Mouse (Mus musculus): Measurements from ENCODE around the gene Ubr4.
"Not testable (repeated sequence)": the region's sequence is repeated elsewhere in the genome, so short reads cannot be mapped to it uniquely, and the experiment has no call there.

Gene Ubr4

DNA sequence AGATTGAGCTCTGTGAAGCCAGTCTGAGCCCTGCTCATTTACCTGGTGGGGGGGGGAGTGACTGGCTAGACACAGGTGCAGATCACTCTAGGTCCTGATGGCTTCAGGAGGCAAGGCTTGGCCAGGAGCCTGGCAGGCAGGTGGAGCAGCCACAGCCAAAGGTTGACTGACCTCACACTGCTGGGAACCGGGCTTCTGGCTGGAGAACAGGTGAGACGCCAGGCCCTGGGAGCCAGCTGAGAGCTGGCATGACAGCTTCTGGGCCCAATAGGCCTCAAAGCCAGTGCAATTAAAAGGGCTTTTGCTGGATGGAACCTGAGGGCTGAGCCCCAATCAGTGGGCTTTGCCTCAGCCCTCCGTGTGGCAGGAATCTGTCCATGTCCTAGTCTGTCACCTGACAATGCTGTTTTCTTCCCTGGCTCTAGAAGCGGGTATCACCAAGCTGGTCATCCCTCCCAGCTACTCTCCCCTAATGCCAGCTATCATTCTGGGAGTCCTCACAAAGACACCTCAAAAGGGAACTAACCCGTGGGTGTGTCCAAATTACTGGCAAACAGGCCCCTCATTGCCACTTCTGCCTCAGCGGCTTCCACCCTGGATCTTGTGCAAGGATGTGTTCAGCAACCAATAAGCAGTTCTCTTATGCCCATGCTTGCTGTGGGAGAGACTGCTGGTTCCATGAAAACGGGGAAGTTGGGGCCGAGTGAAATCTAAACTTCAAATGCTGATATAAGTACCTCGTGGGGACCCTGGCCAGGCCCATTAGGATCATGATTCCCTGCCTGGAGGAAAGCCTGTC is 141.0 kb downstream of the Ubr4 start:
- peaks cover 5% of the 10 kb centered on the region; the same call in 1 of the 2 replicates for H3K36me3 ChIP-seq (ENCODE audit: control insufficient read depth, insufficient read depth, low read length, poor library complexity, severe bottlenecking)
- no peak for DNase-seq (ENCODE audit: low read depth, low spot score)
- H3K27me3 ChIP-seq (ENCODE audit: control insufficient read depth, insufficient read depth, low read length, poor library complexity, severe bottlenecking): no peaks in the 10 kb centered on the region

DNA sequence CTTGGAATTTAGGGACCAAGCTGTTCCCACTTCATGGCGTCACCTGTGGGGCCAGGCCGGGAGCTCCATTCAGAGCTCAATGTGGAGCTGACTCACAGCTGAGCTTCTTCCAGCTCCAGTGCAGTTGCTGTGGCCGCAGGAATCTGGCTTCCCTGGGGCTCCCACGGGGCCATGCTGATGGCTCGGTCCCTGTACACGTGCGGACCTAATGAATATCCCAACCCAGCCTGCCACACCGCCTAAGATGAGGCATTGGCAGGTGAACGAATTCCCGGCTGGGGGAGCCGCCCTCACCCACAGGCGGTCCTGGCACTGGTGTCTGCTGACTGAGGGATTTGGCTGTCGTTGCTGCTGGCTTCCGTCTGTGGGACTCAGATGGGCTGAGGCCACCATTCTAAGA is 148.4 kb downstream of the Ubr4 start:
- H3K27me3 ChIP-seq (ENCODE audit: control insufficient read depth, insufficient read depth, low read length, poor library complexity, severe bottlenecking): no peaks in the 10 kb centered on the region
- H3K36me3 ChIP-seq (ENCODE audit: control insufficient read depth, insufficient read depth, low read length, poor library complexity, severe bottlenecking): no peaks in the 10 kb centered on the region
- no peak for DNase-seq (ENCODE audit: low read depth, low spot score)

DNA sequence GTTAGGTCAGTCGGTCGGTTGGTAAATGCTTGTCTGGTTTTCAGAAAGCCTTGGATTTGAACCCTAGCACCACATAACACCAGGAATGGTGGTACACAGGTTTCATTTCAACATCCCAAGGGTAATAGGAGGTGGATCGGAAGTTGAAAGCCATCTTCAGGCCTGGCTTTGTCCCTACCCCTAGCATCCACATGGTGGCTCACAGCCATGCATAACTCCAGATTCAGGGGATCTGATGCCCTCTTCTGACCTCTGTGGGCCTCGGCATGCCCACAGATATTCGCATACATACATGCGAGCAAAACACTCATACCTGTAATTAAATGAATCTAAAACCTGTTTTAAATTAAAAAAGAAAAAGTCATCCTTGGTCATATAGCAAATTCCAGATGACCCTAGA is 149.3 kb downstream of the Ubr4 start:
- DNase-seq (ENCODE audit: low read depth, low spot score): no peak
- no peaks in the 10 kb centered on the region for H3K36me3 ChIP-seq (ENCODE audit: control insufficient read depth, insufficient read depth, low read length, poor library complexity, severe bottlenecking)

DNA sequence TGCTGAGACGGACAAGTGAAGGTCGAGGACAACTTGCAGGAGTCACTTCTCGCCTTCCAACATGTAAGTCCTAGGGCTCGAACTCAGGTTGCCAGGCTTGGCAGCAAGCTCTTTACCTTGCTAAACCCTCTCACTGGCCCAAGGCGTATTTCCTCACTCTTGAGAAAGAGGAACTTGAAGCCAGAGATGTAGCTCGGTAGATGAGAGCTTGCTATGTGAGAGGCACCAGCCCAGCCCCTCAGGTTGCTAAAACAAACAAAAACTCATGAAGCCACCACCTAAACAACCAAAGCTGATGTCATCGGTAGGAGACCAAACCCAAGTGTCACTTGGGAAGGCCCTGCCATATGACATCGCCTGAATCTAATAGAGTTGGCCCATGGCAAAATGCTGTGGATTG is 151.5 kb downstream of the Ubr4 start:
- DNase-seq (ENCODE audit: low read depth, low spot score): no peak
- Histone ChIP-seq H3K36me3 (ENCODE audit: control insufficient read depth, insufficient read depth, low read length, poor library complexity, severe bottlenecking) (no peaks in the 10 kb centered on the region), H3K27me3 (ENCODE audit: control insufficient read depth, insufficient read depth, low read length, poor library complexity, severe bottlenecking) (no peaks in the 10 kb centered on the region)

More for the DNA sequence above, 149.3 kb downstream of the Ubr4 start:
- H3K27me3 ChIP-seq (ENCODE audit: control insufficient read depth, insufficient read depth, low read length, poor library complexity, severe bottlenecking): no peaks in the 10 kb centered on the region

DNA sequence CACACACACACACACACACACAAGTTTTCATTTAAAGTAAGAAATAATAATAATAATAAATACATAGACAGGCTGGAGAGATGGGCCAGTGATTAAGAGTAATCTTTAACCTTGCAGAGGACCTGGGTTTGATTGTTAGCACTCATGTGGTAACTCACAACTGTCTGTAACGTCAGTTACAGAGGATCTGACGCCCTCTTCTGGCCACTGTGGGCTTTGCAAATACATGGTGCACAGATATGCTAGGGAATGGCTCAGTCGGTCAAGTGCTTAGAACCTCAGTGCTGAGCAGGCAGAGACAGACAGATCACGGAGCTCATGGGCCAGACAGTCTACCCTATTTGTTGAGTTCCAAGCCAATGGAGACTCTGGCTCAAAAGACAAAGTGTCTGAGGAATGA is 153.3 kb downstream of the Ubr4 start:
- DNase-seq (ENCODE audit: low read depth, low spot score): no peak

DNA sequence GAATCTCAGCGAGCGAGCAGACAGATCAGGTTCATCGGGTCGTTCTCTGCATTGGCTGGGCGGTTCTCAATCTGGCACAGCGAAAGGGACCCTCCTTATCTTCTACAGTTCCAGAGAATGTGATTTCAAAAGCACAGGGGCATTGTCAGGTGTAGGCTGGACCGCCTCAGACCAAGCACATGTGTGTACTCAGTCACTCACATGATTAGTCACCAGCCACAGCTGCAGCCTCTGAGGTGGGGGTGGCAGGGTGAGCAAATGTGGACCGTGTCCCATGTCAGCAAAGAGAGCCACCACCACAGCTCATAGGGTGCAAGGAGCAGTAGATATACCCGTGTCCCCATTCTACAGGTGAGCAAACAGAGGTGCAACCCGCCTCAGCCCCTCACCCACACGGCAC is 154.3 kb downstream of the Ubr4 start:
- Histone ChIP-seq H3K36me3 (ENCODE audit: control insufficient read depth, insufficient read depth, low read length, poor library complexity, severe bottlenecking) (no peaks in the 10 kb centered on the region), H3K27me3 (ENCODE audit: control insufficient read depth, insufficient read depth, low read length, poor library complexity, severe bottlenecking) (no peaks in the 10 kb centered on the region)
- DNase-seq (ENCODE audit: low read depth, low spot score): no peak

More for the DNA sequence above, 153.3 kb downstream of the Ubr4 start:
- H3K27me3 ChIP-seq (ENCODE audit: control insufficient read depth, insufficient read depth, low read length, poor library complexity, severe bottlenecking): no peaks in the 10 kb centered on the region
- H3K36me3 ChIP-seq (ENCODE audit: control insufficient read depth, insufficient read depth, low read length, poor library complexity, severe bottlenecking): no peaks in the 10 kb centered on the region

DNA sequence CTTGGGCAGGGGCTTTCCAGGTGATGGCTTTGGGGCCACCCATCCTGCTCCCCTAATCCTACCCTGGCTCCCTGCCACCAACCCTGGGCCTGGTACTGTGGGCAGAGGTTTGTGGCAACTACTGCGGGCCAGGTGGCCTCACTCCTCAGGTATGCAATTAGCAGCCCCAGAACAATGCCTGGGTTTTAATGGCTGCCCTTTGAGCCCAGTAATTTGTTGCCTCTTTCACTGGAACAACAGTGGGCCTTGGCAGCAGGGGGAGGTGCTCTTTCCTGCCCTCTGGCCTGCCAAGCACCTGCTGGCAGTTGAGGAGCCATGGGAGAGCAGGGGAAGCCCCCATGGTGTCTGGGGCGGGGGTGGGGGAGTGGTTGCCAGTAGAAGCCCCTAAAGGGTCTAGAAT is 156.7 kb downstream of the Ubr4 start:
- Histone ChIP-seq H3K27me3 (ENCODE audit: control insufficient read depth, insufficient read depth, low read length, poor library complexity, severe bottlenecking) (no peaks in the 10 kb centered on the region; the same call in 1 of the 2 replicates), H3K36me3 (ENCODE audit: control insufficient read depth, insufficient read depth, low read length, poor library complexity, severe bottlenecking) (no peaks in the 10 kb centered on the region)
- DNase-seq (ENCODE audit: low read depth, low spot score): no peak

DNA sequence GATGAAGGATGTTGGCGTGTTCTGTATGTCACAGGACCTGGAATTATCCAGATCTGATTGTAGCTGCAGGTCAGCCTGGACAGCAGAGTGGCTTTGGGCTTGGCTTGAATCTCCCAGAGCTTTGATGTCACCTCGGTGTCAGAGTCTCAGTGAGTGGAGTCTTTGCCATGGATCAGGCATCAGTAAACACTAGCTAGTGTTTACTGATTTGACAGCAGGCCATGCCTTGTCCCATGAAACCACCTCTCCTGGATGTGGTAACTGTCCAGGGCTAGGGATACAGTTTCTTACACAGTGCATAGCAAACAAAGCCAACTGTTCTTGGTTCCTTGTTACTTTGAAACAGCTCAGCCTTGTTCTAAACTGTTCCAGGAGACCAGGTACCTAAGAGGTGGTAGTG is 159.1 kb downstream of the Ubr4 start:
- H3K36me3 ChIP-seq (ENCODE audit: control insufficient read depth, insufficient read depth, low read length, poor library complexity, severe bottlenecking): no peaks in the 10 kb centered on the region
- no peaks in the 10 kb centered on the region; the same call in 1 of the 2 replicates for H3K27me3 ChIP-seq (ENCODE audit: control insufficient read depth, insufficient read depth, low read length, poor library complexity, severe bottlenecking)
- DNase-seq (ENCODE audit: low read depth, low spot score): no peak

DNA sequence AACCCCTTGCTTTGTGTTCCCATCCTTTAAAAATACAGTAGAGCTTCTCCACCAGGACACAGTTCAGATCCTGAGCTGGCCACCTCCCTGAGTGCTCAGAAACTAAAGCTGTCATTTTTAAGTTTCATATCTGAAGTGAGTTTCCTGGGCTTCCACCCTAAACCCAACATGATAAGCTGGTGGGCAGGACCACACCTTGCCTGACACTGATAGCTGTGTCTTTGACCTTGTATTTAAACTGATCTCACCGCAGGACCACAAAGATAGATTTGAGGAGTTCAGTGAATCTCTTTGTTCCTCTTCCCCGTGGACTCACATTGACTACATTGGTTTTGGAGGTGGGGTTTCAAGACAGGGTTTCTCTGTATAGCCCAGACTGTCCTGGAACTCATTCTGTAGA is 160.6 kb downstream of the Ubr4 start:
- no peaks in the 10 kb centered on the region for H3K36me3 ChIP-seq (ENCODE audit: control insufficient read depth, insufficient read depth, low read length, poor library complexity, severe bottlenecking)
- no peaks in the 10 kb centered on the region; the same call in 1 of the 2 replicates for H3K27me3 ChIP-seq (ENCODE audit: control insufficient read depth, insufficient read depth, low read length, poor library complexity, severe bottlenecking)
- no peak for DNase-seq (ENCODE audit: low read depth, low spot score)

DNA sequence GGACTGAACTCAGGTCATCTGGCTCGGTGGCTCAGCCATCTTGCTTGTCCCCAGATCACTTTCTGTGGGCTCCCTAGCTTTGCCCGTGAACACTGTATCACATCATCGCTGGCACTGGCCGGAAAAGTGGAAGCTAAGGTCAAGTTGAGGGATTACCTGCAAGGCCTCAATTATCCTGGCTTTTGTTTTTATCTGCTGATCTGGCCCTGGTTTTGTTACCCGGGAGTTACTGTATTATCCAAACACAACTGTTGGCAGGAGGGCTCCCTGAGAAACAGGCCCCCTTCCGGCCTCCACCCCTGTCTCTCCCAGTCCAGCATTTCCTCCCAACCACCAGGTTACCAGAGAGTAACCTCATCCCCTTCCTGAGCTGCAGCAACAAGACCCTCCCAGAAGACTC is 166.8 kb downstream of the Ubr4 start:
- no peaks in the 10 kb centered on the region for H3K36me3 ChIP-seq (ENCODE audit: control insufficient read depth, insufficient read depth, low read length, poor library complexity, severe bottlenecking)
- no peak for DNase-seq (ENCODE audit: low read depth, low spot score)
- no peaks in the 10 kb centered on the region; the same call in 1 of the 2 replicates for H3K27me3 ChIP-seq (ENCODE audit: control insufficient read depth, insufficient read depth, low read length, poor library complexity, severe bottlenecking)

DNA sequence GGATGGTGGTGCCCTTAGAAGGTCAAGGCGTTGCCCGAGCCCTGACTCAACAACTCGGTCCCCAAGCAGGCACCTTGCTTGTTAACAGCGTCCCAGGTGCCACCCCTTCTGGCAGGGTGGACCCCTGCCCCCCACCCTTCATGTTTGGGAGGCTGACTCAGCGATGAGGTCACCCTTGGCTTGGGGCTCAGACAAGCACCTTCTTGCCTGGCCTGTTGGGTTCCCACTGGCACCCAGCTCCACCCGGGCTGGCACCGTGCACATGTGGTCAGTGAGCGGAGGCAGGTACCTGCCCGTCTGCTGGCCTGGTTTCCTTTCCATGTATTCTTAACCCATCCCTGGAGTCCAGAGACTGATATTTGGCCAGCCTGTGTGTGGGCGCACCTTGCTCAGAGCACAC is 169.5 kb downstream of the Ubr4 start:
- Histone ChIP-seq H3K36me3 (ENCODE audit: control insufficient read depth, insufficient read depth, low read length, poor library complexity, severe bottlenecking) (no peaks in the 10 kb centered on the region), H3K27me3 (ENCODE audit: control insufficient read depth, insufficient read depth, low read length, poor library complexity, severe bottlenecking) (no peaks in the 10 kb centered on the region; the same call in 1 of the 2 replicates)
- DNase-seq (ENCODE audit: low read depth, low spot score): no peak

DNA sequence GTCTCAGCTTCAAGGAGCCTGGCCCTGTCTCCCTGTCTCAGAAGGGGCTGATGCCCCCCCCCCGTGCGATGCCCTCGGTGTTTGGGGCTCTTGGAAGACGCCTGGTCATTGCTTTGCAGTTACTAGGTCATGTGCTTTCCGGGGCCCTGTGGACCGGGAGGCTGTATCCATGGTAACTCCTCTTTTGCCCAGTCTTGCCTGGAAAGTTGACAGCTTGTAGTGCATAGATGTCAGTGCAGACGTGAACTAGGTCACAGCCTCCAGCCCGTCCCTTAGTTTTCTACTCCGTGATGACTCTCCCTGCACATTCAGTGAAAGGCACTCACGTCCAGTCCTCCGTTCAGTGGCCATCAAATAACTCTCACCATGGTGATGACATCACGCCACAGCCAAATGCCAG is 174.1 kb downstream of the Ubr4 start:
- H3K36me3 ChIP-seq (ENCODE audit: control insufficient read depth, insufficient read depth, low read length, poor library complexity, severe bottlenecking): no peaks in the 10 kb centered on the region
- no peaks in the 10 kb centered on the region for H3K27me3 ChIP-seq (ENCODE audit: control insufficient read depth, insufficient read depth, low read length, poor library complexity, severe bottlenecking)
- DNase-seq (ENCODE audit: low read depth, low spot score): no peak

DNA sequence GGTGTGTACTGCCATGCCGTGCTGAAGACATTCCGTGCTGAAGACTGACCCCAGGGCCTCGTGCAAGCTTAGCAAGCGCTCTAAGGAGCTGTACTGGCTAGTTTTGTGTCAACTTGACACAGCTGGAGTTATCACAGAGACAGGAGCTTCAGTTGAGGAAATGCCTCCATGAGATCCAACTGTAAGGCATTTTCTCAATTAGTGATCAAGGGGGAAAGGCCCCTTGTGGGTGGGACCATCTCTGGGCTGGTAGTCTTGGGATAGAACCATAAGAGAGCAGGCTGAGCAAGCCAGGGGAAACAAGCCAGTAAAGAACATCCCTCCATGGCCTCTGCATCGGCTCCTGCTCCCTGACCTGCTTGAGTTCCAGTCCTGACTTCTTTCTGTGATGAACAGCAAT is 177.8 kb downstream of the Ubr4 start, which contains the start of gene Iffo2:
TSS of gene Iffo2 (plus strand) at position 301 of the 400 bp plus-strand sequence.
- not testable (repeated sequence) for DNase-seq (ENCODE audit: low read depth, low spot score); H3K36me3 ChIP-seq (ENCODE audit: control insufficient read depth, insufficient read depth, low read length, poor library complexity, severe bottlenecking); H3K27me3 ChIP-seq (ENCODE audit: control insufficient read depth, insufficient read depth, low read length, poor library complexity, severe bottlenecking)

DNA sequence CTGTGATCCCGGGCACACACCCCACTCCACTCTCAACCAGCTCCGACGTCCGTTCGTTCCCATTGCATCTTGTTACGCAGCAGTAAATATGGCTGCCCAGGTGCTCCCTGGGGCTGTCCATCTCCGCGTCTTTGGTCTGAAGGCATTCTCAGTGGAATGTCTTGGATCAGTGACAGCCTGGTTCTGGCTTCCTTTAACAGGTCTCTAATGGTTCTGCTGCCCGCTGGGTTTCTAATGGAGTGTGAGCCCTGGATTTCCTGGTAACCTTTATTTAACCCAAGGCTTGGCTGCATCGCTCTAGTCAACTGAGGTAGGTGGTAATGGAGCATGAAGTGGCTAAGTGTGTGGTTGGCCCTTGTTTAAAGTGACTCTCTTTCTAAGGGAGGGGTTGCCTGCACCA is 179.7 kb downstream of the Ubr4 start:
- no peaks in the 10 kb centered on the region for H3K27me3 ChIP-seq (ENCODE audit: control insufficient read depth, insufficient read depth, low read length, poor library complexity, severe bottlenecking)
- H3K36me3 ChIP-seq (ENCODE audit: control insufficient read depth, insufficient read depth, low read length, poor library complexity, severe bottlenecking): no peaks in the 10 kb centered on the region
- no peak for DNase-seq (ENCODE audit: low read depth, low spot score)

DNA sequence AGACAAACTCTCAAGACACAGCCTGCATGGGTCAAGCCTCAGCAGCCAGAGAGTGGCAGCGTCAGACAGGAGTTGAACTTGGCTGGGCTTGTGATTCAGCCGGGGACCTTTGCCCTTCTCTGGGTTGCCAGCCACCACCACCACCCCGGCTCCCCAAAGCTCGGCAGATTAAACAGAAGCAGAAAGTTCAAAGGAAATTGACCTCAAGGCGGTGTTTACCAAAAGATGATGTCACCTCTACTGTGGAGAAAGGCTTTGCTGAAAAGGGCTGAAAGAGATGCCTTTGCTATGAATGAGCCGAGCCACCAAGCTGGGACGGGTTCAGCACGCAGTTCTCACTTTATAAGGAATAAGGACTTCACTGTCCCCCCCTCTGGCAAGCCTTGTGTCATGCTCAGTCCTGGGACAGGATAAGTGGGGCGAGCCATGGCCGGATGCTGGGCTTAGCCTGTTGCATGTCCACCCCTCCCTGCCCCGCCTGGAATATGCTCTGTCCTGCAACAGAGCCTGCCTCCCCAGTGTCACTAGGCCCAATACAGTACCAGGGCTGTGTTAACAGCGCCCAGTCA is 182.8 kb downstream of the Ubr4 start:
- DNase-seq (ENCODE audit: low read depth, low spot score): no peak
- Histone ChIP-seq H3K36me3 (ENCODE audit: control insufficient read depth, insufficient read depth, low read length, poor library complexity, severe bottlenecking) (no peaks in the 10 kb centered on the region), H3K27me3 (ENCODE audit: control insufficient read depth, insufficient read depth, low read length, poor library complexity, severe bottlenecking) (no peaks in the 10 kb centered on the region)
